Mouse (Mus musculus) layer of hippocampus, postnatal 36 days (tissue): ENCODE results near the gene Gm42715. TPM values are rescaled to one million over a fixed set of nuclear protein-coding genes. Genes with fewer than 3 reads are reported as not detected.

ENCODE experiments used
- DNase-seq, 2 experiments: peaks; one replicate each; pipeline ENCODE4 v3.0.0; 2022
- total RNA-seq, 2 experiments: library from RNA; stranded (reverse); gene quantifications; 2 replicates each; pipeline ENCODE4 v1.2.3; 2021

Gm42715 gene
- total RNA-seq, 2 experiments from 2014 or later = 9.8 to 12.2 TPM

- DNase-seq = no peak
Measured at GRCm38 (mm10) chr7:127586149-127586548, 66.8 kb downstream of the Gm42715 start.

DNA sequence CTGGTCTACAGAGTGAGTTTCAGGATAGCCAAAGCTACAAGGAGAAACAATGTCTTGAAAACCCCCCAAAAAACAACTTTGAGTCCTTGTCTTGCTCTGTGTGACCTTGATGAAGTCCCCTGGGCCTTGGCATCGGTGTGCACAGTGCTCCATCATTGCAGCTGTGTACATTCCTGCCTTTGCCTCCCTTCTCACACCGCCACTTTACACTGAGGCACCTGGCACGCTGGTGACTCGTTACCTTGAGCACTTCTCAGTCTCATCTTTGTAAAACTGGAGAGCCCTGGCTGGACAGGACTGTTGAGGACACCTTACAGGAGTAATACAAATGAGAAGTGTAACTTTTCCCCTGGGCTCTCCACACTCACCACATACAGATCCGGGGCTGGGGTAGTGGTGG lies 67.8 kb downstream of the Gm42715 start:
- no peak for DNase-seq

- peak; percentile 92 to 95 for DNase-seq
Measured at GRCm38 (mm10) chr7:127588011-127588871, 68.9 kb downstream of the Gm42715 start, which contains the start of the genes Ccdc189 and Rnf40. Gene Ccdc189, minus strand, starts transcription at chr7:127588595. Gene Rnf40, plus strand, starts transcription at chr7:127588767.

DNA sequence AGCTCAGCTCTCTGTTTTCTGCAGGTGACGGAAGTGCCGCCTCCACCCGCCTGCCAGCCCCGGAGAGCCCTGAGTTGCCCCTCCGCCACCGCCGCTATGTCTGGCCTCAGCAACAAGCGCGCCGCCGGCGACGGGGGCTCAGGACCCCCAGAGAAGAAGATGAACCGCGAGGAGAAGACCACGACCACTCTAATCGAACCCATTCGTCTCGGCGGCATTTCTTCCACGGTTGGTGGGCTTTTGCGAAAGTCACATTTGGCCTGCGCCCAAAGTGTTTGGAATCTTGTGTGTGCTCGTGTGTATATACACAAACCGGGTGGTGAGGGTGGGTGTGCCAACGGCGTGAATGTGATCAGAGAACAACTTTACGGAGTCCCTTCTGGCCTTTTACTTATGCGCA lies 69.5 kb downstream of the Gm42715 start:
- no peak for DNase-seq

DNA sequence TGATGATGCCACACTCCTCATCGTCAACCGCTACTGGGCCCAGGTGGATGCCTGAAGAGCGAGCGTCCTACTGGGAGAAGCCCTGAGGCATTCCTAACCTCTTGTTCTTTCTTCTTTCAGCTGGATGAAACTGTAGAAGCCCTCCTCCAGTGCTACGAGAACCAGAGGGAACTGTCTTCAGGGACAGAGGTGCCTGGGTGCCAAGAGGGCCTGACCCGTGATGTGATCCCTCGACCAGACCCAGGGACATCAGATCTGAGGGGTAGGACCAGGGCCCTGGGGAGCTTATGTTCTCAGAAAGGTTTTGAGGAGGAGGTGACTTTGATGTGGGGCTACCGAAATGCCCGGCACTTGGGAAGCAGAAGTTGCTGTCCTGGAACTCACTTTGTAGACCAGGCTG lies 70.3 kb downstream of the Gm42715 start:
- DNase-seq = no peak

GRCm38 (mm10) chr7:127591108-127591507 lies 71.7 kb downstream of the Gm42715 start:
- no peak for DNase-seq

DNA sequence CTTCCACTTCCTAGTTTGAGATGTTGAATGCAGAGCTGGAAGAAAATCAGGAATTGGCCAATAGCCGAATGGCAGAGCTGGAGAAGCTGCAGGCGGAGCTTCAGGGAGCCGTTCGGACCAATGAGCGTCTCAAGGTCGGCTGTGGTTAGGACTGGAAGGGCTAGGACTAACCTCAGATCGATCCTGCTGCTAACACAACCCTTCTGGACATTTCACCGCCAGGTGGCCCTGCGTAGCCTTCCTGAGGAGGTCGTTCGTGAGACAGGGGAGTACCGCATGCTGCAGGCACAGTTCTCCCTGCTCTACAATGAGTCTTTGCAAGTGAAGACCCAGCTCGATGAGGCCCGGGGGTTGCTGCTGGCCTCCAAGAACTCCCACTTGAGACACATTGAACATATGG lies 73.2 kb downstream of the Gm42715 start:
- DNase-seq = no peak

- DNase-seq = no peak
Measured at GRCm38 (mm10) chr7:127596747-127597146, 77.4 kb downstream of the Gm42715 start.

GRCm38 (mm10) chr7:127600612-127601011 lies 81.2 kb downstream of the Gm42715 start:
- no peak for DNase-seq

GRCm38 (mm10) chr7:127601735-127602134 lies 82.4 kb downstream of the Gm42715 start:
- no peak for DNase-seq

DNA sequence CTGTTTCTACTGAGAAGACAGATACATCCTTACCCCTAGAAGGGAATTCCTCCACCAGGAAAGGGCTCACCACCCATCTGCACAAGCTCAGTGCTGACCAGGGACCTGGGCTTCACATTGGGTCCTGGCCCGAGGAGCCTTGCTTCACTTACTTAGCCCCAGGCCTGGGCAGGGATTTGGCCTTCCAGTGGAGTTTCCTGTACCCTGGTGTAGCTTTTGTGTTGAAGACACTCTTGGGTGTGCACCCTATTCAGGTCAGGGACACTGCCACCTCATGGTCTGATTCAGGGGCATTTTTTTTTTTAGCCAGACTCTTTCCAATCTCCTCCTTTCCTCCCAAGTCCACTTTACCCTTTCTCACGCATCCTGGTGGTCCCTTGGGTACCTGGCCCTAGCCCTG lies 83.5 kb downstream of the Gm42715 start:
- no peak for DNase-seq

DNA sequence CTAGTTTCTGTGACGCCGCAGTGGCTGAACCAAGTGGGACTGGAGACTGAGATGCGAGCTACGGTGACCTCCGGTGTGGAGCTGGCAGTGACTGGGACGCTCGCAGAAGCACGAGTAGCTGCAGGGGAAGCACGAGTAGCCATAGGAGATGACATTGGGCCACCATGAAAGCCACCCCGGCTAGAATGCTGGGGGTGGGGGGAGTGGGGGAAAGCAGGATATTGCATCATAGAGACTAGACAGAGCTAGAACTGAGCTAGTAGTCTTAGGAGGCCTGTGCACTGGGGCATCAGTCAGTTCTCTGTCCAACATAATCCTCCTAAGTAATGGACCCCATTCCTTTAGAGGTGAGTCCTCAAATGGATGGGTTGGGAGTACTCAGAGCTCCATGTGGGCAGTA lies 84.9 kb downstream of the Gm42715 start:
- no peak for DNase-seq

GRCm38 (mm10) chr7:127607150-127607549 lies 87.8 kb downstream of the Gm42715 start:
- DNase-seq = no peak

DNA sequence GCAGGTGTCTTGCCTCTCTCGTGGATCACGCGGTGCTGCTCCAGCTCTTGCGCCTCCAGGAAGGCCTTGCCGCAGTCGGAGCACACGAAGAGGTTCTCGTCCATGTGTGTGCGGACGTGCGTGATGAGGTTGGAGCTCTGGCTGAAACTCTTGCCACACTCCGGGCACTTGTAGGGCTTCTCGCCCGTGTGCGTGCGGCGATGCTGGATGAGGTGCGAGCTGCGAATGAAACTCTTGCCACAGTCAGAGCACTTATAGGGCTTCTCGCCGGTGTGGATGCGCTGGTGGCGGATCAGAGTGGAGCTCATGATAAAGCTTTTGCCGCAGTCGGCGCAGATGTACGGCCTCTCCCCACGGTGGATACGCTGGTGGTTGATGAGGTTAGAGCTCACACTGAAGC lies 91.6 kb downstream of the Gm42715 start:
- no peak for DNase-seq

- DNase-seq = no peak
Measured at GRCm38 (mm10) chr7:127611561-127611960, 92.2 kb downstream of the Gm42715 start.

DNA sequence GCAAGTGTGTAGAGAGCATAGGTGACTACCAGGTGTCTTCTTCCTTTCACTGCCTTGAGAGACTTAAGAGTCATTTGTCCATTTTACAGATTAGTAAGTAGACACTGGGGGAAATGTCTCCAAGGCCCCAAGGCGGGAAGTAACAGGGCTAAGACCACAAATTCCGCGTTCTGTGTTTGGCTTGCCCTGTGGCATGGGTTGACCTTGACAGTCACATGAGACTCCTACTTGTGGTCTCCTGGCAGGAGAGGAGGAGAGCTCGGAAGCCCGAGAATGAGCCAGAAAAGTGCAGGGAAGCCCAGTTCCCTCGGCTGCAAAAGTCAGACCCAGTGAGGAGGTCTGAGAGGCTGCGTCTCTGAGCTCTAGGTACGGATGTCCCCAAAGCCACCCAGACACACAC lies 94.1 kb downstream of the Gm42715 start:
- no peak for DNase-seq

DNA sequence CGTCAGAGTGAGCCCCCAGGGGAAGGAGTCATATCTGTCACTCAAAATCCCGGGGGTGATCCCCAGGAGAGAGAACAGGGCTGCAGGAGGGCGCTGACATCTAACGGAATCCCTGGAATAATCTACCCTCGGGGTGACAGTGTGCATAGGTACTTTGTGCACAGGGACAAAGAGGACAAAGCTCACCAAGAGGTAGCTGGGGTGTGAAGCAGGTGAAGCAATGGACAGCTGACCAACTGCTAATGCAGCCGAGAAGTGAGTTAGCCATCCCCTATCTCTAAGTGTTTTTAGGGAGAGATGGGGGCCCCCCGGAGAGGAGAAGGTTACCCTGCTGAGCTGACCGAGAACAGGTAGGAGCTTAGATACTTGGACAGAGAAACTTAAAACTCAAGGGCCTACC lies 94.7 kb downstream of the Gm42715 start:
- no peak for DNase-seq

GRCm38 (mm10) chr7:127614511-127614890 lies 95.1 kb downstream of the Gm42715 start:
- no peak for DNase-seq

- DNase-seq = peak; percentile 72 to 77
Measured at GRCm38 (mm10) chr7:127614891-127615843, 95.8 kb downstream of the Gm42715 start, which contains the start of gene Zfp629. Gene Zfp629, minus strand, starts transcription at chr7:127615797.

GRCm38 (mm10) chr7:127616336-127616735 lies 97.0 kb downstream of the Gm42715 start:
- no peak for DNase-seq
